Mouse (Mus musculus): ENCODE measurements around the gene Slc9a8.

DNA sequence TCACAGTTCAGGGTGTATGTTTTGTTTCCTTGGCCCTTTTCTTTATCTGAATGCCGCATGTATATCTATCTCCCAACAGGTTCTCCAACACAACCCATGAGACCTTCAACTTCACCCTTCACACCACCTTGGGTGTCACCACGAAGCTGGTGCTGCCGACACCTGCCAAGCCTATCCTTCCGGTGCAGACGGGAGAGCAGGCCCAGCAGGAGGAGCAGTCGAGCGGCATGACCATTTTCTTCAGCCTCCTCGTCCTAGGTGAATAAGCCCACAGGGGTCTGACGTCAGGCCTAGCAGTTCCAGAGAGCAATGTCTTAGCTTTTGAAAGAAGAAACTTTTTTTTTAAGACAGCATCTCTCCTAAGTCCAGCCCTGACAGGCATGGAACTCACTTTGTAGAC, 2.5 kb downstream of the Slc9a8 start:
- TF ChIP-seq CTCF (IDR thresholded peaks at IDR 0.05; ENCODE audit: extremely low read depth, insufficient read depth, insufficient read length, insufficient replicate concordance) (no peak), POLR2A (IDR thresholded peaks at IDR 0.05; ENCODE audit: low read depth, low read length) (no peak)

All from spleen, adult 2 months (tissue).